Mouse (Mus musculus) bone marrow, adult 2 months (tissue): ENCODE data around the gene Akap12.

Experiments
- CTCF ChIP-seq: fragments of 200-500 bp; IDR thresholded peaks from 2 replicates; pipeline ENCODE4 v1.5.1; 2011; ENCODE audit warnings: low read length, control low read depth; ENCODE audit not compliant: control insufficient read depth, insufficient read depth
- POLR2A ChIP-seq: fragments of 200-500 bp; IDR thresholded peaks from 2 replicates; pipeline ENCODE4 v1.6.1; 2011; ENCODE audit warnings: low read depth, mild to moderate bottlenecking, control low read depth, low read length, borderline replicate concordance; ENCODE audit not compliant: control insufficient read depth

DNA sequence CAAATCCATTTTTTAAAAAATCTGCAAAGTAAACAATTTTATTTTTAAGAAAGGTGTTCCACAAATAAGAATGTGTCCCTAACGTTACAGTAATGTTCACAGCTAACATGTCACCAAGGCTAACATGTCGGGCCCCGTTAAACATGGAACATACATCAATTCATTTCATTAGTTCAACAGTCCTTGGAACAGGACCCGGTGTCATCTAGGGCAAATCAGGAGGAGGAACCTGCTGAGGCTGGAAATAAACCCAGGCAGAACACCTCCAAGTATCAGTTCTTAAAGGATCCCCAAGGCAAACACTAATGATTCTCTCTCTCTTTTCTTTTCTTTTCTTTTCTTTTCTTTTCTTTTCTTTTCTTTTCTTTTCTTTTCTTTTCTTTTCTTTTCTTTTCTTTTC, 108.6 kb downstream of the Akap12 start:
- TF ChIP-seq POLR2A = no peak
- TF ChIP-seq CTCF = no peak
